Mouse (Mus musculus) stomach, adult 2 months (tissue): ENCODE results near the gene Olfr560. TPM values are rescaled to one million over a fixed set of nuclear protein-coding genes. Genes with fewer than 3 reads are reported as not detected.

Experiments used
- polyA plus RNA-seq: library from polyadenylated mRNA; depleted of rRNA; stranded (reverse); fragments of >200 nt; gene quantifications from 2 replicates; pipeline ENCODE4 v1.2.3, GENCODE M21; 2012; rRNA removed

Gene Olfr560
- polyA plus RNA-seq = not detected in 2 replicates

GRCm38 (mm10) chr7:102759266-102759665 lies at the start of gene Olfr560, which contains the start of gene Olfr78:
Olfr560 (minus strand) TSS chr7:102759366.
Olfr78 (minus strand) TSS chr7:102759471.

GRCm38 (mm10) chr7:102803180-102803579 lies 44.0 kb upstream of the Olfr560 start, which contains the start of gene Olfr564:
Olfr564 (plus strand) TSS chr7:102803480.

GRCm38 (mm10) chr7:102770921-102771320 lies 11.8 kb upstream of the Olfr560 start, which contains the start of gene Olfr561:
Olfr561 (plus strand) TSS chr7:102771221.

GRCm38 (mm10) chr7:102727391-102727790 lies 31.8 kb downstream of the Olfr560 start, which contains the start of gene Olfr559:
Olfr559 (minus strand) TSS chr7:102727491.

GRCm38 (mm10) chr7:102718970-102719369 lies 40.2 kb downstream of the Olfr560 start, which contains the start of gene Olfr33:
Olfr33 (minus strand) TSS chr7:102719070.

GRCm38 (mm10) chr7:102701915-102702314 lies 57.3 kb downstream of the Olfr560 start, which contains the start of gene Olfr558:
Olfr558 (plus strand) TSS chr7:102702215.

Other genes with a start within 250 kb of the Olfr560 start
- not detected in 2 replicates for gene Olfr547, start 224.6 kb downstream of the Olfr560 start, polyA plus RNA-seq
- gene Olfr548-ps1, start 218.5 kb downstream of the Olfr560 start, polyA plus RNA-seq = not detected in 2 replicates
- gene Olfr549, start 209.5 kb downstream of the Olfr560 start, polyA plus RNA-seq = not detected in 2 replicates
- gene Trim21, start 193.9 kb downstream of the Olfr560 start, polyA plus RNA-seq = 0.67 and 0.84 TPM in 2 replicates
- not detected in 2 replicates for gene Olfr550, start 187.9 kb downstream of the Olfr560 start, polyA plus RNA-seq
- gene Olfr551, start 167.5 kb downstream of the Olfr560 start, polyA plus RNA-seq = not detected in 2 replicates
- gene Olfr552, start 161.6 kb downstream of the Olfr560 start, polyA plus RNA-seq = not detected in 2 replicates
- not detected in 2 replicates for gene Olfr553, start 141.1 kb downstream of the Olfr560 start, polyA plus RNA-seq
- not detected in 2 replicates for gene Olfr554, start 120.9 kb downstream of the Olfr560 start, polyA plus RNA-seq
- not detected in 2 replicates for gene Olfr555, start 100.5 kb downstream of the Olfr560 start, polyA plus RNA-seq
- gene Olfr556, start 94.5 kb downstream of the Olfr560 start, polyA plus RNA-seq = not detected in 2 replicates
- gene Trim68, start 72.0 kb downstream of the Olfr560 start, polyA plus RNA-seq = 2.8 and 3.8 TPM in 2 replicates
- gene Olfr557, start 63.5 kb downstream of the Olfr560 start, polyA plus RNA-seq = not detected in 2 replicates
- 0.15 and 0.35 TPM in 2 replicates for gene Olfr558, start 57.2 kb downstream of the Olfr560 start, polyA plus RNA-seq
- gene Olfr33, start 40.3 kb downstream of the Olfr560 start, polyA plus RNA-seq = 0.15 TPM in 1 of 2 replicates, not detected in the other
- not detected in 2 replicates for gene Olfr559, start 31.9 kb downstream of the Olfr560 start, polyA plus RNA-seq
- gene Olfr78, start 105 bp upstream of the Olfr560 start, polyA plus RNA-seq = 0.41 and 0.78 TPM in 2 replicates
- not detected in 2 replicates for gene Olfr561, start 11.9 kb upstream of the Olfr560 start, polyA plus RNA-seq
- gene Olfr564, start 44.1 kb upstream of the Olfr560 start, polyA plus RNA-seq = not detected in 2 replicates
- not detected in 2 replicates for gene Olfr566, start 99.4 kb upstream of the Olfr560 start, polyA plus RNA-seq
- not detected in 2 replicates for gene Olfr568, start 117.8 kb upstream of the Olfr560 start, polyA plus RNA-seq
- gene Olfr569, start 131.5 kb upstream of the Olfr560 start, polyA plus RNA-seq = not detected in 2 replicates
- not detected in 2 replicates for gene Olfr570, start 135.2 kb upstream of the Olfr560 start, polyA plus RNA-seq
- not detected in 2 replicates for gene Olfr571, start 158.2 kb upstream of the Olfr560 start, polyA plus RNA-seq
- not detected in 2 replicates for gene Olfr572, start 165.0 kb upstream of the Olfr560 start, polyA plus RNA-seq
- not detected in 2 replicates for gene Olfr573-ps1, start 183.2 kb upstream of the Olfr560 start, polyA plus RNA-seq
- gene Olfr574, start 189.1 kb upstream of the Olfr560 start, polyA plus RNA-seq = not detected in 2 replicates
- not detected in 2 replicates for gene Olfr575, start 199.4 kb upstream of the Olfr560 start, polyA plus RNA-seq
- gene Olfr576, start 203.3 kb upstream of the Olfr560 start, polyA plus RNA-seq = not detected in 2 replicates
- gene Olfr577, start 216.6 kb upstream of the Olfr560 start, polyA plus RNA-seq = not detected in 2 replicates
- not detected in 2 replicates for gene Olfr578, start 230.0 kb upstream of the Olfr560 start, polyA plus RNA-seq